Mouse (Mus musculus): ENCODE measurements around the gene Tnpo3. TPM values are rescaled to one million over a fixed set of nuclear protein-coding genes. Genes with fewer than 3 reads are reported as not detected.
"Not testable (repeated sequence)": the region's sequence is repeated elsewhere in the genome, so short reads cannot be mapped to it uniquely, and the experiment has no call there.

The Tnpo3 gene
- polyA plus RNA-seq, 1 experiment from 2014 or later: 119 TPM

GRCm38 (mm10) chr6:29580770-29581169 lies 28.9 kb downstream of the Tnpo3 start:
- 93% methylated on average over 1 of the region's 1 CpGs for WGBS
- Histone ChIP-seq H3K9me3 (ENCODE audit: control insufficient read depth, low read length) (no peaks in the 10 kb centered on the region; the same call in 1 of the 2 replicates), H3K4me1 (replicated peaks; ENCODE audit: control insufficient read depth, insufficient read depth, low read length) (no peaks in the 10 kb centered on the region), H3K27me3 (ENCODE audit: control insufficient read depth, insufficient read depth, low read length) (no peaks in the 10 kb centered on the region), H3K36me3 (ENCODE audit: control insufficient read depth, insufficient read depth, low read length) (peaks cover 4% of the 10 kb centered on the region; the same call in 1 of the 2 replicates), H3K27ac (ENCODE audit: low read depth, low read length) (no peak overlapping the region), H3K9ac (ENCODE audit: low read length) (no peak overlapping the region), H3K4me3 (ENCODE audit: low read depth, low read length) (no peak overlapping the region), H3K4me2 (ENCODE audit: low read depth, low read length, severe bottlenecking) (no peak overlapping the region)
- ATAC-seq (replicated peaks; ENCODE audit: low FRiP score) (no peak), DNase-seq (ENCODE audit: low spot score) (no peak)

GRCm38 (mm10) chr6:29576388-29576787 lies 33.3 kb downstream of the Tnpo3 start:
- ATAC-seq (replicated peaks; ENCODE audit: low FRiP score); H3K36me3 ChIP-seq (ENCODE audit: control insufficient read depth, insufficient read depth, low read length); H3K9ac ChIP-seq (ENCODE audit: low read length); H3K4me1 ChIP-seq (replicated peaks; ENCODE audit: control insufficient read depth, insufficient read depth, low read length); H3K4me3 ChIP-seq (ENCODE audit: low read depth, low read length); H3K27ac ChIP-seq (ENCODE audit: low read depth, low read length); H3K27me3 ChIP-seq (ENCODE audit: control insufficient read depth, insufficient read depth, low read length); H3K4me2 ChIP-seq (ENCODE audit: low read depth, low read length, severe bottlenecking); DNase-seq (ENCODE audit: low spot score); H3K9me3 ChIP-seq (ENCODE audit: control insufficient read depth, low read length): not testable (repeated sequence)
- WGBS: 82% methylated on average over 3 of the region's 3 CpGs

GRCm38 (mm10) chr6:29557112-29557511 lies 52.6 kb downstream of the Tnpo3 start:
- no peaks in the 10 kb centered on the region for H3K4me1 ChIP-seq (replicated peaks; ENCODE audit: control insufficient read depth, insufficient read depth, low read length)
- H3K4me2 ChIP-seq (ENCODE audit: low read depth, low read length, severe bottlenecking): no peak overlapping the region
- H3K4me3 ChIP-seq (ENCODE audit: low read depth, low read length): no peak overlapping the region
- H3K27me3 ChIP-seq (ENCODE audit: control insufficient read depth, insufficient read depth, low read length): no peaks in the 10 kb centered on the region
- no peaks in the 10 kb centered on the region for H3K9me3 ChIP-seq (ENCODE audit: control insufficient read depth, low read length)
- DNase-seq (ENCODE audit: low spot score) (no peak), ATAC-seq (replicated peaks; ENCODE audit: low FRiP score) (no peak)
- H3K9ac ChIP-seq (ENCODE audit: low read length): no peak overlapping the region
- peaks cover 13% of the 10 kb centered on the region; the same call in 1 of the 2 replicates for H3K36me3 ChIP-seq (ENCODE audit: control insufficient read depth, insufficient read depth, low read length)
- no peak overlapping the region for H3K27ac ChIP-seq (ENCODE audit: low read depth, low read length)
- WGBS: 98% methylated on average over 2 of the region's 2 CpGs

DNA sequence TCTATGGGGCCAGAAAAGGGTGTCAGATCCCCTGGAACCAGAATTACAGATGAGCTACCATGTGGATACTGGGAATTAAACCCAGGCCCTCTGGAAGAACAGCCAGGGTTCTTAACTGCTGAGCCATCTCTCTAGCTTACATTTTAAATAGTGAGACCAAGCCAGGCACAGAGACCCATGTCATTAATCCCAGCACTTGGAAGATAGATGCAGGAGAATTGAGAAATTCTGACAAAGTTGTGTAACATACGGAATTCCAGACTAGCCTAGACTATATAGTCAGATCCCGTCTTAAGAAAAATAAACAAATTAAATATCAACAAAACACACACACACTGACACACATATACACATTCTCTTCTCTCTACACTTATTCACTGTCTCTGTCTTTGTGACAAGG lies 57.2 kb downstream of the Tnpo3 start:
- Histone ChIP-seq H3K9ac (ENCODE audit: low read length) (no peak overlapping the region), H3K27ac (ENCODE audit: low read depth, low read length) (no peak overlapping the region), H3K9me3 (ENCODE audit: control insufficient read depth, low read length) (no peaks in the 10 kb centered on the region), H3K4me3 (ENCODE audit: low read depth, low read length) (no peak overlapping the region), H3K4me2 (ENCODE audit: low read depth, low read length, severe bottlenecking) (no peak overlapping the region), H3K36me3 (ENCODE audit: control insufficient read depth, insufficient read depth, low read length) (peaks cover 9% of the 10 kb centered on the region; the same call in 1 of the 2 replicates), H3K27me3 (ENCODE audit: control insufficient read depth, insufficient read depth, low read length) (no peaks in the 10 kb centered on the region), H3K4me1 (replicated peaks; ENCODE audit: control insufficient read depth, insufficient read depth, low read length) (no peaks in the 10 kb centered on the region)
- DNase-seq (ENCODE audit: low spot score): no peak
- 98% methylated on average over 2 of the region's 2 CpGs for WGBS
- ATAC-seq (replicated peaks; ENCODE audit: low FRiP score): no peak

DNA sequence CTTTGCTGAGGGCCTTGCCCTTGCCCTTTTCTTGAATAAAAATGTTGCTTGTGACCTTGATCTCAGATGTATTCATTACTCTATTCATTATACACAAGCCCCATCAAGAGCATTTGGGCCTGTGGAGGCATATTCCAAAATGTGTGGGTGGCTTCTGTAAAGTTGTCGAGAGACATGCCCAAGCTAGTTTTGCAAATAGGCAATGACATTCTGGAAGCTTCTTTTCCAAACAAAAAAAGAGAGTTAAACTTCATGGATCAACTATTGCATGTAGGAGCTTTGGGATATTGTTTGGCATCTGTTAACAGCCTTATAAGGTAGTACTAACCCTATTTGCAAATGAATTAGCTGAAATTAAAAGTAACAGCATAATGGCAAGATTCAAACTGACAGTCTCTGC lies 61.6 kb downstream of the Tnpo3 start:
- DNase-seq (ENCODE audit: low spot score): no peak
- H3K4me2 ChIP-seq (ENCODE audit: low read depth, low read length, severe bottlenecking): no peak overlapping the region
- WGBS: 98% methylated on average over 1 of the region's 1 CpGs
- peaks cover 18% of the 10 kb centered on the region; the same call in 1 of the 2 replicates for H3K36me3 ChIP-seq (ENCODE audit: control insufficient read depth, insufficient read depth, low read length)
- H3K27me3 ChIP-seq (ENCODE audit: control insufficient read depth, insufficient read depth, low read length): no peaks in the 10 kb centered on the region
- no peak overlapping the region for H3K4me3 ChIP-seq (ENCODE audit: low read depth, low read length)
- no peaks in the 10 kb centered on the region for H3K4me1 ChIP-seq (replicated peaks; ENCODE audit: control insufficient read depth, insufficient read depth, low read length)
- ATAC-seq (replicated peaks; ENCODE audit: low FRiP score): no peak
- no peak overlapping the region for H3K9ac ChIP-seq (ENCODE audit: low read length)
- peaks cover 3% of the 10 kb centered on the region; the same call in 1 of the 2 replicates for H3K9me3 ChIP-seq (ENCODE audit: control insufficient read depth, low read length)
- no peak overlapping the region for H3K27ac ChIP-seq (ENCODE audit: low read depth, low read length)

GRCm38 (mm10) chr6:29547582-29547981 lies 62.1 kb downstream of the Tnpo3 start:
- Histone ChIP-seq H3K4me1 (replicated peaks; ENCODE audit: control insufficient read depth, insufficient read depth, low read length) (no peaks in the 10 kb centered on the region), H3K27ac (ENCODE audit: low read depth, low read length) (no peak overlapping the region), H3K9me3 (ENCODE audit: control insufficient read depth, low read length) (peaks cover 3% of the 10 kb centered on the region; the same call in 1 of the 2 replicates), H3K4me2 (ENCODE audit: low read depth, low read length, severe bottlenecking) (no peak overlapping the region), H3K4me3 (ENCODE audit: low read depth, low read length) (no peak overlapping the region), H3K36me3 (ENCODE audit: control insufficient read depth, insufficient read depth, low read length) (peaks cover 23% of the 10 kb centered on the region; the same call in 1 of the 2 replicates), H3K9ac (ENCODE audit: low read length) (no peak overlapping the region), H3K27me3 (ENCODE audit: control insufficient read depth, insufficient read depth, low read length) (no peaks in the 10 kb centered on the region)
- DNase-seq (ENCODE audit: low spot score) (no peak), ATAC-seq (replicated peaks; ENCODE audit: low FRiP score) (no peak)

DNA sequence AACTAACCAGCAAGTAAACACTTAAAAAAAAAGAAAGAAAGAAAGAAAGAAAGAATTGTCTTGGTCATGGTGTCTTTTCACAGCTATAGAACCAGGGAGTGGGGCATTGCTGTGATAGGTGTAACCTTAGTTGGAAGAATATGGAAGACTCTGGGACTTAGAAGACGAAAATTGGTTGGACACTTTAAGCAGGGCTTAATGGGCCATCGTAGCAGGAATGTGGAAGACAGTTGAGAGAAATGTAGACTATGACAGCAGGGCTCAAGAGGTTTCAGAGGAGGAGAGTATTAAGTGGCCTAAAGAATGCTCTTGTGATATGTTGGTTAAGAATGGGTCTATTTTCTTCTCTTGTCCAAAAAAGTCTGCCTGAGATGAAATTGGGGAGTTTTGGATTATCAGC lies 64.1 kb downstream of the Tnpo3 start:
- Histone ChIP-seq H3K27ac (ENCODE audit: low read depth, low read length) (no peak overlapping the region), H3K4me1 (replicated peaks; ENCODE audit: control insufficient read depth, insufficient read depth, low read length) (no peaks in the 10 kb centered on the region), H3K9me3 (ENCODE audit: control insufficient read depth, low read length) (peaks cover 3% of the 10 kb centered on the region; the same call in 1 of the 2 replicates), H3K36me3 (ENCODE audit: control insufficient read depth, insufficient read depth, low read length) (peaks cover 17% of the 10 kb centered on the region; the same call in 1 of the 2 replicates), H3K27me3 (ENCODE audit: control insufficient read depth, insufficient read depth, low read length) (no peaks in the 10 kb centered on the region), H3K9ac (ENCODE audit: low read length) (no peak overlapping the region), H3K4me2 (ENCODE audit: low read depth, low read length, severe bottlenecking) (no peak overlapping the region), H3K4me3 (ENCODE audit: low read depth, low read length) (no peak overlapping the region)
- DNase-seq (ENCODE audit: low spot score) (no peak), ATAC-seq (replicated peaks; ENCODE audit: low FRiP score) (no peak)
- 94% methylated on average over 2 of the region's 2 CpGs for WGBS

DNA sequence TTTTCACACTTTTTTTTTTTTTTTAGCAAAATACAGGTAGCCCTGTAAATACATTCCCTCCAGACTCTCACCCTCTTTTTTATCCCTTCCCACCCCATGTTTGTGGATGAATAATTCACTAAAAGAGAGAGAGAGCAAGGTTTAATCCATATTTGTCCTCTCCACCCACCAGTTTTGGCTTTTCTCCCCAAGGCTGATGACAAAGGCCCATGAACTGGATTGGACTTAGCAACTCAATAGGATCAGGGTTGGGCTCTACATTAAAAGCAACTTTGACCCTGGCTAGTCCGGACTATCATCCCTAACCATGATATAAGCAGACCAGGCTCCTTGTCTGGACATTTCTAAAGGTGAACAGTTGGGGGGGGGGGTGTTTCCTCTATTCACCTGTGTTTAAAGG lies 68.7 kb downstream of the Tnpo3 start:
- ATAC-seq (replicated peaks; ENCODE audit: low FRiP score) (no peak), DNase-seq (ENCODE audit: low spot score) (no peak)
- Histone ChIP-seq H3K9me3 (ENCODE audit: control insufficient read depth, low read length) (peaks cover 3% of the 10 kb centered on the region; the same call in 1 of the 2 replicates), H3K4me1 (replicated peaks; ENCODE audit: control insufficient read depth, insufficient read depth, low read length) (no peaks in the 10 kb centered on the region), H3K36me3 (ENCODE audit: control insufficient read depth, insufficient read depth, low read length) (peaks cover 17% of the 10 kb centered on the region; the same call in 1 of the 2 replicates), H3K4me3 (ENCODE audit: low read depth, low read length) (no peak overlapping the region), H3K27me3 (ENCODE audit: control insufficient read depth, insufficient read depth, low read length) (no peaks in the 10 kb centered on the region), H3K27ac (ENCODE audit: low read depth, low read length) (no peak overlapping the region), H3K9ac (ENCODE audit: low read length) (no peak overlapping the region), H3K4me2 (ENCODE audit: low read depth, low read length, severe bottlenecking) (no peak overlapping the region)
- WGBS: 90% methylated on average over 1 of the region's 1 CpGs

DNA sequence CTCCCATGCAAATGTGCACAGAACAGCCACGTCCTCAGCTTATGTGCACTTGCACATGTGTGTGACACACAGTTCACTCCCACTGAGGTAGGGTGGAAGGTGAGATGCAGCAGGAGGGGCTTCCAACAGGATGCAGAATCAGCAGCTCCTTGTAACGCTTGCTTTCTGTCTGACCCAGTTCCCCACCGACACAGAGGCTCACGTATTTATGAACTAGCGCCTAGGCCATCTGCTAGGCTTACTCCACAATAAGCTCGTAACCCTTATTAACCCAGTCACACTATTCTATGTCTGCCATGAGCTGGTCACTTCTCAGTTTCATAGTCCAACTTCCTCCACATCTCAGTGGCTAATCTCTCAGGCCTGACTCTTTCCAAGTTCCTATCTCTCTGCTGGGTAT lies 69.5 kb downstream of the Tnpo3 start:
- WGBS: 94% methylated on average over 6 of the region's 6 CpGs
- Histone ChIP-seq H3K27ac (ENCODE audit: low read depth, low read length) (no peak overlapping the region), H3K4me2 (ENCODE audit: low read depth, low read length, severe bottlenecking) (no peak overlapping the region), H3K4me3 (ENCODE audit: low read depth, low read length) (no peak overlapping the region), H3K4me1 (replicated peaks; ENCODE audit: control insufficient read depth, insufficient read depth, low read length) (no peaks in the 10 kb centered on the region), H3K27me3 (ENCODE audit: control insufficient read depth, insufficient read depth, low read length) (no peaks in the 10 kb centered on the region), H3K9ac (ENCODE audit: low read length) (no peak overlapping the region), H3K36me3 (ENCODE audit: control insufficient read depth, insufficient read depth, low read length) (peaks cover 11% of the 10 kb centered on the region; the same call in 1 of the 2 replicates), H3K9me3 (ENCODE audit: control insufficient read depth, low read length) (peaks cover 2% of the 10 kb centered on the region; the same call in 1 of the 2 replicates)
- DNase-seq (ENCODE audit: low spot score) (no peak), ATAC-seq (replicated peaks; ENCODE audit: low FRiP score) (no peak)
